Mouse (Mus musculus): Measurements from ENCODE around the gene Cebpzos.

The Cebpzos gene

DNA sequence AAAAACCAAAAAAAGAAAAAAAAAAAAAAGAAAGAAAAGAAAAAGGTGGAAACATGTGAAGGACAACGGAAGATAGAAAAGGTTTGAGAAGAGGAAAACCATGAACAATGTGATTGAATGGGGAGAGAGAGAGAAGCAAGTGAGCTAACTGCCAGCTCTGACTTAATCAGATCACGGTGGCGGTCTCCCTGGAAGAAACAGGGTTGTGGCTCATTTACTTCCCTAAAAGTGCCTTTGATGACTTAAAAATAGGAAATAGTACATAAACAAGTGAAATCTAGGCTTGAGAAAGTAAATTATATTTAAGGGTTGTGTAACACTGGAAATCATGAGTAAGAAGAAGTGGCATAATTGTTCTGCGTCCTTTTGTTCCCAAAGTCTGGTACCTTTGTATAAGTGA is 22.6 kb downstream of the Cebpzos start:
- DNase-seq, result no peak

DNA sequence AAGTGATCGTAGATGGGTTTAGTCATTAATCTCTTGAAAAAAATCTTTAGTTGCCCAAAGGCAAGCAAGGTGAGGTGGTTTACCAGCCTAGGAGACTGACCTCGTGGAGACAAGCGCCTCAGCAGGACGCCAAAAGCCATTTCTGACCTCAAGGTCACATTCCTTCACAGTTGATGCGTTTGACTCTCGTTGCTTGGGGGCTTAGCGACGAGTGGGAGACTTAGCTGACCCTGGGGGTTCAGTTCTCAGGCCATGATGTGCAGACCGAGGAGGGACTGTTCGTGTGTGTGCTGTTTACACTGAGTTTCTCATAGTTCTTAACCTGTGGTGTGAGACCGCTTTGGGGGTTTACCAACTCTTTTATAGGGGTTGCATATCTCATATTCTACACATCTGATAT is 26.3 kb downstream of the Cebpzos start:
- DNase-seq, result no peak

DNA sequence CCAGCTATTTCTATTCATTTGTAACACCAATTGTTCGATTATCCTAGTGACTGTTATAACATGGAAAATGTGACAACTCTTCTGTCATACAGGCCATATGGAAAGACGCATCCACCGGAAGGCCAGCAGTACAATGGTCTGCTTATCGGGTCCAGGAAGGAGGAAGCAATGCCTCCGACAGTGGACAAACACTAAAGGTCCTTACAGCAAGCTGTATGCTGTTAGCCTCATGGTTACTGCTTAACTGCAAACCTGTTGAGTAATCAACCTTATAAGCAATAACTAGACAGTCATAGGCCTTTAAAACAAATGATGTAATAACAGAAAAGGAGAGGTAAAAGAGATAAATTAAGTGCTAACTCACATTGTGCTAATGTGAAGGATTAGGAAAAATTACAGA is 34.9 kb downstream of the Cebpzos start:
- DNase-seq, result no peak

DNA sequence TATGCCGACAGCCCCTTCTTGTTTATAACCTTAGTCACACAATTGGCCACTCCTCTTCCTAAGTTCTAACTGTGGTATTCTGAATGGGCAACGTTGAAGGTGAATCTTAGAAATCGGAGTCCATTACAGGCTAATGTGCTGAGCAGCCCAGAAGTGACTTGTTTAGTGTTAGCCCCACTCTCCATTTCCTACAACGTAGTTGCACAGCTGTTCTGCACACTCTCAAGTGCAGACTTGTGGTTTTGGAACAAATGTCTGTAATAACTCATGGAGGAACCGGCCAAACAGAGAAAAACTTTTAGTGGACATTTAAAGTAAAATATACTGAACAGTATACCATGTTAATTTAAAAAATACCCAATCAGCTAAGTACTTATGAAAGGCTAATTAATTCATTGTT is 35.8 kb downstream of the Cebpzos start:
- DNase-seq, result no peak

DNA sequence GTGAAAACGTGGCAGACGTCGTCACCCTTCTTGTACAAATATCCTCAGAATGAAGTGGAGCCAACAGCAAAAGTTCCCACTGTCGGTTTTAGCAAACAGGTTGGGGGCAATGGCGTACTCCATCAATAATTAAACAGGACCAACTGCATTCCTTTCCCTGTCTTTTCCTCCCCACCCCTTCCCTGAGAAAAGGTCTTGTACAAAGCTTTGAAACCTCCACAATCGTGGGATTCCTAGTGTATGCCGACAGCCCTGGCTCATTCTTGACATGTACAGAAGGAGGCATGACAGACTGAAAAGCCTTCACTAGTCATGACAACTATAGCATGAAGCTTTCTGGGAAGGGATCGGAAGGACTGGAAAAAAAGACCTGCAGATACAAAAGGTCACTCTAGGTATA is 36.9 kb downstream of the Cebpzos start:
- DNase-seq, result no peak

DNA sequence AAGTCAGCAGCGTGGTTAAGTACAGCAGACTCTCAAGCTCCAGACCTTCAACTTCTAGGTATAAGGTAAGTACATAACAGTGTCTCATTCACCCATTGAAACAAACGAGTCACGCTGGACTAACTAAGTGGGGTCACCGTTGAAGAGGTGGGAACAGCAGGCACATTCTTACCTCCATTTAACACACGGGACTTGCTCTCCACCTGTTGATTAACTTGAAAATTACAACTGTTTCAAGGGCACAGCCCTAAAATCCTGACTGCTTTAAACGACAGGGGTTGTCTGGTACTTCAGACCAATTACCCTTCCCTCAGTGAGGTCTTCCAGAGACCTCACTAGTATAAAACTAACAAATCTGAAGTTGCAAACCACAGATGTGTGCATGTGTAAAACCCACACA is 43.2 kb downstream of the Cebpzos start:
- no peak for DNase-seq

DNA sequence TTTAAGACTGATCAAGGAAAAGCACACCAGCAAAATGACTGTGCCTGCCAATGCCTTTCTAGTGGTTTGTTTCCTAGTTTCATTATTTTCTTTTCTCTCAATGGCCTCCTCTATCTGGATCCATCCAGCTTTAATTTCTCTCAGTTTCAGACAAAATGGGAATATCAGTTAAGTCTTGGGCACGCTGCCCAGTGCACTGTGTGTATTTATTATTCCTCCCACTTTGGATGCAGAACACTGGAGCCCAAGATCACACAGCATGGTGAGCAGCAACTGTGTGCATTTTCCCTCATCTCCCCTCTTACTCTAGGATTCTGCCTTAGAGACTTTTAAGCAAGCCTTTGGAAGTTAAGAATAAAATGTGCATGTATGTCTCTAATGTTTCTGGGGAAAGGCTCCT is 48.1 kb downstream of the Cebpzos start:
- no peak for DNase-seq

DNA sequence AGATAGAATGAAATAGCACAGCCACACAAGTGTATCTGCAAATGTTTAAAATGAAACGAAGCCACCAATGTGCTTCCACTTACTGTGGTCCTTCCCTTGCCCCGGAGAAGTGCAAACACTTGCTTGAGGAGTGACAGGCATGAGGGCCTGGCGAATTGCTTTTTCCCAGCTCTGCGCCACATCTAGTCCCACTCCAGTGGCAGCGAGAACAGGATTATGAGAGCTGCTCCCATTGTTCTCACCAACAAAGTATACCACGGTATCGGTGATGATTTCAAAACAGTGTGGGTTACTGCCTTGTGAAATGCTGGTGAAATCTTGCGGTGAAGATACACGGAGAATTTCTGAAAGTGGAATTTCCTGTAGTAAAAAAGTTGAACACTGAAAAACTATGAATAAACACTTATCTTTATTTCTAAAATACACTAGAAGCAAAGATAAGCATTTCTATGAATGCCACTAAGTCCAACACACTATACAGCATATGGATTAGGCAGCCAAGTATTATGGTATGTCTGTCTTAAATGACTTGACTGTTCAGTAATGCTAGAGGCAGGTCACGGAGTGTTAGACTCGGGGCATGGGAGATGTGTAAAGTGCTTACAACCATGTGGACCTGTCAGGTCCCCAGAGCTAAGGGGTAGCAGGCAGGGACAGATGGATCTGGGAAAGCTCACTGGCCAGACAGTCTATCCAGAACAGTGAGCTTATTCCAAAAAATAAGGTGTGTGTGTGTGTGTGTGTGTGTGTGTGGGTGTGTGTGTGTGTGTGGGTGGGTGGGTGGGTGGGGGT is 50.0 kb downstream of the Cebpzos start:
- no peak for DNase-seq

DNA sequence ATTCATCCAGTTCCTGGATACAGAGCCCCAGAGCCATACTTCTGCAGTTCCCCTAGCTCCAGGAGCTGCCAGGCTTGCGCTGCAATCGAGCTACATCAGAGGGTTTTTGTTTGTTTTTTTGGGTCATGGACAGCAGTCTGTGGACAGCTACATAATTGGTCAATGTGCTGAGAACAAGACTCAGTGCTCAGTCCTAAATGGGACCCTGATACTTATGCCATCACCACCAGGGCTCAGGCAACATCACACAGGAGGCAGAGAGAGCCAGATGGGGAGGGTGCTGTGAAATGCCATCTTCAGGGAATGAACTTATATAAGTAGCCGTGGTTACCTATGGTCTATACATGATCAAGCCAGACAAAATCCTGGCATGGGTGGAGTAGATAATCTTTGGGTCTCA is 52.2 kb downstream of the Cebpzos start:
- no peak for DNase-seq

All from cerebellum, postnatal 25 days (tissue).